Mouse (Mus musculus): Measurements from ENCODE around the gene Dock4.

- TF ChIP-seq CTCF (IDR thresholded peaks at IDR 0.05; ENCODE audit: control insufficient read depth, insufficient read depth, low read length) (no peak), POLR2A (IDR thresholded peaks at IDR 0.05; ENCODE audit: borderline replicate concordance, control insufficient read depth, low read depth, low read length) (no peak)
These were observed 26.1 kb downstream of the Dock4 start for GRCm38 (mm10) chr12:40471649-40472399.

All from bone marrow, adult 2 months (tissue).